Mouse (Mus musculus): ENCODE results near the gene Fam110a. TPM values are rescaled to one million over a fixed set of nuclear protein-coding genes. Genes with fewer than 3 reads are reported as not detected.

Gene Fam110a
- 16.1 and 17.9 TPM in 2 replicates for polyA plus RNA-seq (2012; rRNA removed; ENCODE audit: low replicate concordance)

DNA sequence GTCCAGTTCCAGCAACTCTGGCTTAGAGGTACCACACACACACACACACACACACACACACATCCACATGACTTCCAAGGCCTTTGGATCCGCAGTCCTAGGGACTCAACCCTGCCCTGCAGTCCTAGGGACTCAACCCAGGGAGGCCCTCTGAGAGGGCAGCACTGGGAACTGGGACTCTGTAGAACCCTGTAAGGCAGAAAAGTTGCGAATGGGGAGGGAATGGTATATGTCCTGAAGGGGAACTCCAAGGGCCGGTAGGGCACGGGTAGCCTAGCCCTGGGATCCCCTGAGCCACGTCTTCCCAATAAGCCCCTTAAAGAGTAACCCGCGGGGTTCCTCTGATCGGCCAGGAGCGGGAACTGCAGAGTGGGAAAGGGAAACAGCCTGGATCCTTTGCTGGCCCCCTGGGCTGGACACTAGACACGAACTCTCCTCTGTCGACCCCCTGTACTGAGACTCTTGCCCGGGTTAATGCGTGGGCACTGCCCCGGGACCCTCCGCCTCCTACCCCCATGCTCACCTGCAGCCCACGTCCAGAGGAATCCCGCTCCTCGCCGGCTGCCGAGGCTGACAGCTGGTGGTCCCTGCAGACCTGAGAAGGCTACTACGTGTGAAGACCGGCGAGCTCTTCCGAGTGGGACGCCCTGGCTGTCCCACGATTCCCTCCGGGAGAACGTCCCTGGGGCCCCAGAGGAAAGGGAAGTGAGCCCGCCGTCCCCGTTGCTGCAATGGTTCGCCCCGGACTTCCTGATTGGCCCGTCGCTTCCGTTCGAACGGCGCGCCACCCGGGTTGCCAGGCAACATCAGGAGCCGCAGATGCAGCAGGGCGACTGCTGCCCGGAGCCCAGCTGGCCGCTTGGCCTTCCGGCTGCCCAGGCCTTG, at the start of gene Fam110a:
TSS of gene Fam110a (minus strand) at position 750 of the 885 bp plus-strand sequence.

DNA sequence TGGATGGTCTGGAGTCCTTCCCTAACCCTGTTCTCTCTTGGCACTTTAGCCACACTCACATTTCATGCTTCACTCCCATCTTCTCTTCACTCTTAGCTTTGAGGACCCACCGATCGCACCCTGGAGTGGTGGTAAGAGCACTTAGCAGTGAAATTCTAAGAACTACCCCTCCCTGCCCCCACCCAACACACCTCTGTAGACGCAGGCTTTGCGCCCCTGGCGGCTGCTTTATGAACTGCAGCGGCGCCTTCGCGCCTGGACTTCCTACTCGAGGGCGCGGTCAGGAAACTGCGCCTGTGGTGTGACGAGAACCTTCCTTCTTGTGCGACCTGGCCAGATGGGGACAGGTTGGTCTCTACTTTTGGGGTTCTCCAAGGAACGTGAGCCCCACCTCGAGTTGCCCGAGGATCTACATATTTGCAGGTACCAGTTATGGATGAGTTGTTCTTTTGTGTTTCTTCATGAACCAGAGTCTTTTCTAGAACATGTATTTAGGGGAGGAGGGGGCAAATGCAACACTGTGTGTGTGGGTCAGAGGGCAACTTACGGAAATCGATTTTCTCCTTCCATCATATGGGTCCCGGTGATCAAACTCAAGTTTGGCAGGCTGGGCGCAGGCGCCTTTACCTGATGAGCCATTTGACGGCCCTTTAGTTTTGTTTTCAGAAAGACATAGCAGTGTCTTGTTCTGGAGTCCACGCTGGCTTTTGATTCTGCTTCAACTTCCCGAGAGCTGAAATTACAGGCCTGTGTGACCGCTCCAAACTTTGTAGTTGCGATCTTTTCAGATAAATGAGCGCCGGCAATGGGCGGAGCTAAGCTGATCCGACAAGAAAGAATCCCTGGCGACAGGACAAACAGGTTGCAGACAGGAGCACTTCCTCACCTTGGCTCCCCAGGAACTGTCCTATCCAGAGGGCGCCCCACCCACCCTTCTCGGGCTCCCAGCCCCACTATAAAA, 16.5 kb upstream of the Fam110a start, which contains the start of gene Slc52a3:
TSS of gene Slc52a3 (plus strand) at position 283 of the 961 bp plus-strand sequence.

Other genes starting within 250 kb of the Fam110a start
- gene Psmf1, start 236.0 kb downstream of the Fam110a start, polyA plus RNA-seq (2012; rRNA removed; ENCODE audit: low replicate concordance): 33.9 and 47.5 TPM in 2 replicates
- 0.04 and 0.12 TPM in 2 replicates for gene Rspo4, start 137.3 kb downstream of the Fam110a start, polyA plus RNA-seq (2012; rRNA removed; ENCODE audit: low replicate concordance)
- 0.15 and 0.41 TPM in 2 replicates for gene Angpt4, start 69.0 kb downstream of the Fam110a start, polyA plus RNA-seq (2012; rRNA removed; ENCODE audit: low replicate concordance)
- 33.7 and 88.7 TPM in 2 replicates for gene Slc52a3, start 16.3 kb upstream of the Fam110a start, polyA plus RNA-seq (2012; rRNA removed; ENCODE audit: low replicate concordance)
- gene Scrt2, start 101.3 kb upstream of the Fam110a start, polyA plus RNA-seq (2012; rRNA removed; ENCODE audit: low replicate concordance): not detected in 2 replicates
- gene Srxn1, start 125.3 kb upstream of the Fam110a start, polyA plus RNA-seq (2012; rRNA removed; ENCODE audit: low replicate concordance): 328 and 743 TPM in 2 replicates
- gene Tcf15, start 163.3 kb upstream of the Fam110a start, polyA plus RNA-seq (2012; rRNA removed; ENCODE audit: low replicate concordance): 1.8 and 13.4 TPM in 2 replicates
- gene Csnk2a1, start 246.6 kb upstream of the Fam110a start, polyA plus RNA-seq (2012; rRNA removed; ENCODE audit: low replicate concordance): 5.1 and 9.3 TPM in 2 replicates

All from duodenum, adult 2 months (tissue).